Mouse (Mus musculus) ovary, adult 2 months (tissue): Measurements from ENCODE around the gene Braf. TPM values are rescaled to one million over a fixed set of nuclear protein-coding genes. Genes with fewer than 3 reads are reported as not detected.

Source experiments
- polyA plus RNA-seq: library from polyadenylated mRNA; depleted of rRNA; stranded (reverse); fragments of >200 nt; gene quantifications from 2 replicates; pipeline ENCODE4 v1.2.3, GENCODE M21; 2012; rRNA removed

Braf gene
- 5.0 and 10.3 TPM in 2 replicates for polyA plus RNA-seq

GRCm38 (mm10) chr6:39724866-39725711, at the start of gene Braf:
Gene Braf, minus strand, starts transcription at chr6:39725463.

GRCm38 (mm10) chr6:39592401-39593214, 132.7 kb downstream of the Braf start, which contains the start of gene Ndufb2:
Gene Ndufb2, plus strand, starts transcription at chr6:39592574.

GRCm38 (mm10) chr6:39585517-39585916, 139.7 kb downstream of the Braf start, which contains the start of gene Gm42420:
Gene Gm42420, plus strand, starts transcription at chr6:39585753.

GRCm38 (mm10) chr6:39573791-39574554, 151.3 kb downstream of the Braf start, which contains the start of gene Adck2:
Gene Adck2, plus strand, starts transcription at chr6:39573873.

DNA sequence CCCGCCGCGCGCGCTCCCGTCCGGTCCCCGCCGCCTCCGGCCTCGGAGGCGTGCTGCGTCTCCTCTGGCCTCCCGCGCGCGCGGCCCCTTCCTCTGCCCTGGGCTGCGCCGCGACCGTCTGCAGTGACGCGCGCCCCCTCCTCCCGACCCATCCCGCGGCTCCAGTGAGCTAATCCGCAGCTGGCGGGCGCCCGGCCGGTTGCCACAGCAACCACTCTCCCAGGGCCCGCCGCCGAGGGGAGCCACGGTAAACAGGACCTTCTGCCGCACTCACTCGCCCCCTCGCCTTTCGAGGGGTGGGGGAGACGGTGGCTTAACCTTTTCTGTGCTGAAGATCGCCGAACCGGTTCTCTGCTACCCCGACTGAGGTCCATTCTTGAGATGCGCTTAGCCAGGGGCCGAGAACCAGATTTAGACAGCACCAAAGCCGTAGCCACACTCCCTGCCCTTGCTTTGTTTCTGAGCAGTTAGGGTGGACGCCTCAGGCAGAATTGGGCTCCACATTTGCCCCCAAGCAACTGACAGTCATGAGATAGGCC, 167.5 kb downstream of the Braf start, which contains the start of gene Dennd2a:
Dennd2a (minus strand) TSS at position 145 of the 539 bp plus-strand sequence.

Other genes with a start within 250 kb of the Braf start
- 31.3 and 36.8 TPM in 2 replicates for gene Dennd2a, start 167.6 kb downstream of the Braf start, polyA plus RNA-seq
- gene Adck2, start 151.6 kb downstream of the Braf start, polyA plus RNA-seq = 20.0 and 20.7 TPM in 2 replicates
- 1.0 and 1.1 TPM in 2 replicates for gene Gm42420, start 139.7 kb downstream of the Braf start, polyA plus RNA-seq
- gene Ndufb2, start 132.9 kb downstream of the Braf start, polyA plus RNA-seq = 407 and 414 TPM in 2 replicates
- 16.3 and 23.9 TPM in 2 replicates for gene Mrps33, start 85.5 kb upstream of the Braf start, polyA plus RNA-seq
- 2.5 and 2.6 TPM in 2 replicates for gene Tmem178b, start 147.8 kb upstream of the Braf start, polyA plus RNA-seq